Mouse (Mus musculus): ENCODE measurements around the gene Catsperz.

The Catsperz gene

DNA sequence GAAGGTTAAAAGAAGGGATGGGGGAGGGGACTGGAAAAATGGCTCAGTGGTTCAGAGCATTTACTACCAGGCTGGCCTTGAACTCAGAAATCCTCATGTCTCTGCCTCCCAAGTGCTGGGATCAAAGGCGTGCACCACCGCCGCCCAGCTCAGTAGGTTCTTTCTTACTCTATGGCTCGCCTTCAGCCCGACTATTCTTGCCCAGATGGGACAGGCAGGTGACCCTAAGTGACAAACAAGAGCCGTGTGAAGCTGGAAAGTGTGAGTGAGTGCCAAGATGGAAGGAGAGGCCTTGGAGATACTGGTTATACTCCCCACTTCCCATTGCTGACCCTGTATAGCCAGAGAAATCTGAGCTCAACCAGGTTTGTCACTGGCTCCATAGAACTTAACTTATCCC, 18.5 kb upstream of the Catsperz start:
- no peak for DNase-seq

- DNase-seq = no peak
These were observed 17.6 kb upstream of the Catsperz start for GRCm38 (mm10) chr19:6942764-6943163.

GRCm38 (mm10) chr19:6942249-6942691, 17.1 kb upstream of the Catsperz start, which contains the start of gene Gpr137:
Gene Gpr137 (minus strand): TSS chr19:6942480.
- DNase-seq = peak; percentile 94

- DNase-seq = peak; percentile 97
These were observed 16.4 kb upstream of the Catsperz start, which contains the start of gene Bad for GRCm38 (mm10) chr19:6941372-6942248. Gene Bad (plus strand): TSS chr19:6941861.

DNA sequence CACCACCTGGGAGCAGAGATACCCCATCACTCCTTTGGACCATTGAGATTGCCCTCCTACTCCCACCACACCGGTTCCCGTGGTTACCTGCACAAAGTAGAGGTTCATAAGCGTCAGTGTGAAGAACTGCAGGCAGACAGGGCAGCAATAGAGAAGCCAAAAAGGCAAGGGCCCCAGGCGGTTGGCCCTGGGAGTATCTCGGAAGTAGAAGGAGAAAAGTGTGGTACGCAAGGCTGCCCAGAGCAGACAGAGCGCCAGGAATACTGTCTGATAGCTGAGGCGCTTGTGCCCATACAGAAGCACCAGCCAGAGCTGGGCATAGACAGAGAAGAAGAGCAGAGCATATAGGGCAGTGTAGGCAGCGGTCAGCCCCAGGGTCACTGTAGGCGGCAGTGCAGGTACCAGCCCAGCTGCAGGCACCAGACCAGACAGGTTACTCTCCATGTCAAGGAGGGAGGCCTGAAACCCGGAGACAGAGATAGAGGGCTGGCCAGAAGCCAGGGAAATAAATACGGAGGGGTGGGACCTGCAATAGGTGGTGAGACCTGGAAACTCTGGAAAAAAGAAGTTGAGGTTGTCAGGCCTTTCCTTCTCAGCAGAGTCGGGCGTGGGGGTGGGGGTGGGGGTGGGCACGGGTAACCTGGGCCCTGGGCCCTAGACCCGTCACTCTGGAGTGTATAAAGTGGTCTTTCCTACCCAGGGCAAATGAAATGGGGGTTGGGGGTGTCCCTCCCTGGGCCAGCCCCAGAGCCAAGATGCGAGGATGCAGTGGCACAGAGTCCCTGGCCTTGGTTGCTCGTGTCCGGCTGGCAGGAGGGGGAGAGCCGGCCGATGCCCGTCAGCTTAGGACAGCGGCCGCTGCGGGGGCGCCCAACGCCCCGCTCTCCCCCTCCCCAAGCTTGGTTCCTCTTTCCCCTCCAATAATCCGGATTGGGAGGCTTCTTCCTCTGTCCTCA, 15.5 kb upstream of the Catsperz start:
- no peak for DNase-seq

GRCm38 (mm10) chr19:6939106-6940002, 14.2 kb upstream of the Catsperz start:
- DNase-seq = no peak

GRCm38 (mm10) chr19:6937541-6938465, 12.6 kb upstream of the Catsperz start:
- no peak for DNase-seq

DNA sequence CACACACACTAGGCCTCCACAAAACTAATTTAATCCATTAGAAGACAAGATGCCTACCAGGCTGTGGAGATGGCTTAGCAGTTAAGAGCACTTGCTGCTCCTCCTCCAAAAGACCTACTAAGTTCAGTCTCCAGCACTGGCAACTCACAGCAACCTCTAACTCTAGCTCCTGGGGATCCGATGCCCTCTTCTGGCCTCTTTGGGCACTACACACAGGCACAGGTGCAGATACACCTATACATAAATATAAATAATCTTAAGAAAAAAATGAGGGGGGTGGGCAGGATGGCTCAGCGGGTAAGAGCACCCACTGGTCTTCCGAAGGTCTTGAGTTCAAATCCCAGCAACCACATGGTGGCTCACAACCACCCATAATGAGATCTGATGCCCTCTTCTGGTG, 11.1 kb upstream of the Catsperz start:
- peak; percentile 82 for DNase-seq

DNA sequence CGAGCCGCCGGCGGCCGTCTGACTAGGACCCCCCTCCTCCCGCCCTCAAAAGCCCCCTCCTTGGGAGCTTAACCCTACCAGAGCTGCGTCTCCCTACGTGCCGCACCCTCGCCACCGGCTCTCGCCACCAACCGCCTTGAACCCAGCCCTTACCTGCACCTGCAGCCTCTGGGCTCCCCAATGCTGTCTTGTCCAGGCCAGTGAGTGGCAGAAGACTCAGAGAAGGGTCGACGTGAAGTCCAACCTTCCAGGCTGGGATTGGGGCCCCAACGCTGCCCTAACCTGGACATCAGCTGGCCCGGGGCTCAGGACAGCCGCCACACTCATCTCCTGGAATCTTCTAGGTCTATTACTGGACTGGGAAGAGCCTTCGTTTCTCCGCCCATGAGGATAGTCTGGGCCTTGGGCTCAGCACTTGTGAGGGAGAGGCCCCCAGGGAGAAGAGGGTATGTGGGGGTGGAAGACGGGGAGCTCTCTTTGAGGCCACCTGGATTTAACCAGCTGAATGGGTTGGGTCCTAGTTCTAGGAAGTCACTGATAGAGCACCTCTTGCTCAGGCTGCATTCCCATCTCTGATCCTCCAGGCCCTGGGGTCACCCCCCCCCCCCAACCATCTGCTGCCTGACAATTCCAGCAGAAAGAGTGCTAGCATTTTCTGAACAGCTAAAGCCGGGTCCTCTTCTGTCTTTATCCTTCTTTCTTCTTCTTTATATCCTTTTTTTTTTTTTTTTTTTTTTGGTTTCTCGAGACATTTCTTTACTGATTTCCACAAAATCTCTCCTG, 9.2 kb upstream of the Catsperz start, which contains the start of gene Kcnk4:
Gene Kcnk4 (minus strand): TSS at position 321 of the 783 bp plus-strand sequence.
- DNase-seq = no peak

- peak; percentile 40 for DNase-seq
These were observed 8.4 kb upstream of the Catsperz start for GRCm38 (mm10) chr19:6933436-6934194.

GRCm38 (mm10) chr19:6933102-6933435, 7.9 kb upstream of the Catsperz start:
- DNase-seq = no peak

DNA sequence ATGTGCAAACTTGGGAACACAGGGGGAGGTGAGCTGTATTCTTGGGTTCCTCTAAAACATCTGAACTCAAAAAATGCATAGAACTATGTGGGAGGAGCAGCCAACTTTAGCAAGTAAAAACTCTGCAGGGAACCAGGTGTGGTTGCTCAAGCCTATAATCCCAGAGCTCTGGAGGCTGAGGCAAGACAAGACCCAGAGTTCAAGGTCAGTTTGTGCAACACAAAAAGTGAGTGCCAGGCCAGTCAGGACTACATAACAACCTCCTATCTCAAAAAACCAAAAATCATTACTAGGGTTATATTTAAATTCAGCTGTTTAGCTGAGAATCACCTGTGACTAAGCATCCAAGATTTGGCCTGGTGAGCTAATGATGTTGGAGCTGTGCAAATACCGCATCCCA, 6.8 kb upstream of the Catsperz start:
- DNase-seq = no peak

- DNase-seq = no peak
These were observed 5.8 kb upstream of the Catsperz start for GRCm38 (mm10) chr19:6931002-6931401.

DNA sequence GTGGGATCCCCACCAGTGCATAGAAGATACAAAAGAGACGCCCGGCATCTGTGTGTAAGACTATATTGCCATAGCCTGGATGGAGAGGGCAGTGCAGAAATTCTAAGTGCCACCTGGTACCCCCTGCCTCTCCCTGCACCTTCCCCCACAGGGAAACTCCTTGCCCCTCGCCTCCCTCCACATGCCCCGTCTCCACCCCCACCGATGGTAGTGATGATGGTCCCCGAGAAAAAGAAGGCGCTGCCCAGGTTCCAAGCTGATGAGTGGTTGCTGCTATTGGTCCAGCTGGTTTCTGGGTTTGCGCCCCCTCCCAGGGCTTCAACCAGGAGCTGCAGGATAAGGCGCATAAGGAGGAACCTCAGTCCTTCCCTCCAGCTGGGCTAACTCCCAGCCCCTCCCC, 2.9 kb upstream of the Catsperz start:
- no peak for DNase-seq

DNA sequence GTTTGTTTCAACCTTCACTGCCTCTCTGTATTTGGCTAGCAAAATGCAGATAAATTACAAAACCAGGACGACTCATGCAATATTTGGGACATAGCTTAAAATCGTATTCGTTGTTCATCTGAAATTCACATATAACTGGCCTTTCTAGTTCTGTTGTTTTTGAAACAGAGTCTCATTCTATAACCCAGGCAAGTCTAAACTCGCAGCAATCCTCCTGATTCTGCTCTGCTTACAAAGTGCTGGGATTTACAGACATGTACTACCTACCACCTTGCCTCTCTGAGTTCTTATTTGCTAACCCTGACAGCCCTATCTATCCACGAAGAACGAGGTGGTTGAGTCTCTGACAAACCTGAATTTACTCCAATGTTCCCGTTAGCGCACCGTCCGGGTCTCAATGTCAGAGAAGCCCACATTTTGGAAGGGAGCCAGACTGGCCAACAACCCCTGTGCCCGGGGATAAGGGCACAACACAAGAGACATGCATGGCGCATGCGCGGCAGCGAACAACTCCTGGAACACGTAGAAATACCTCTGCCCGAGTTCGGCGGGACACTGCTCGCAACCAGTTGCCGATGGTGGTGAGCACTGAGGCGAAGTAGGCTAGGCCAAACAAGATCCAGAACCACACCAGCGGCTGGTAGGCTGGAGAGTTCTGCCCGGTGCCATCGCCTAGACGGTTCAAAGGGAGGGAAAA, 1.5 kb upstream of the Catsperz start:
- DNase-seq = peak; percentile 52

DNA sequence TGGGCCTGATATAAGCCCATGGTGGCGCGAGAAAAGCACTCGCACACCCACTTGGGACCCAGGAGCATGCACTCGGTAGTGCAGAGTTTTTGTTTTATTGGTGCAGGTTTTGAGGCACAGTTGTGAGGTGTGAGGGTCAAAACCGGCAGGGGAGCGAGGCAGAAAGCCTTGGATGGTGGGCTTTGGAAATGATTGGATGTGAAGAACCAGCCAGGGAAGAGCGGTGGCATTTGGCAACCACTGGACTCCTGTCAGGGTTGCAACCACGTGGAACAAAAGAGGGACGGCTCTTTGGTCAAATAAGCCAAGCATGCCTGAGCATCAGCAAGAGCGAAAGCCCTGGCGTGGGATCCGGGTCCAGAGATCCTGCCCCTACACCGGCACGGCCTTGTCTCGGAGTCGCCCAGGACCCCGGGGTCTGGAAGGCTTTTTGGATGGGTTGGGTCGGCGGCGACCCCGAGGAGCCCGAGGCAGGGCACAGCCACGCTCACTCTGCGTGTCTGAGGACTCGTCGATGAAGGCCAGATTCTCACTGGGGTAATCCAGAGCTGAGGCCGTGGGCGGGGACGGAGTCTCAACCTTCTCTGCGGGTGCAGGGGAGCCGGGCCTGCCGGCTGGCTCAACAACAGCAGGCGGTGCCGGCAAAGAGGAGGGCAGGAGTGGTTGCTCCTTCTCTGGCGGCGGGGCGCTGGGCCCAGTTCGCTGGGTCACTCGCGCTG, 590 bp upstream of the Catsperz start:
- peak; percentile 37 for DNase-seq

GRCm38 (mm10) chr19:6924461-6925306, 496 bp downstream of the Catsperz start:
- peak; percentile 95 for DNase-seq
